Mouse (Mus musculus): ENCODE measurements around the gene Ppib. TPM values are rescaled to one million over a fixed set of nuclear protein-coding genes. Genes with fewer than 3 reads are reported as not detected.

The Ppib gene
- total RNA-seq, 4 experiments from 2014 or later, result 147 to 175 (median 159) TPM

Other genes with a start within 250 kb of the Ppib start
- gene Zfp609, start 232.7 kb upstream of the Ppib start, total RNA-seq (2022), result 10 to 100 TPM; 47.1 to 51.9 (median 49.0) TPM
- under 1 TPM in 3 of 4 experiments, not detected in 1; 0.23 to 0.44 (median 0.25) TPM for gene Pclaf, start 170.0 kb upstream of the Ppib start, total RNA-seq (2022)
- gene Trip4, start 151.4 kb upstream of the Ppib start, total RNA-seq (2022), result 10 to 100 TPM; 34.1 to 37.8 (median 36.4) TPM
- gene Csnk1g1, start 151.3 kb upstream of the Ppib start, total RNA-seq (2022), result 10 to 100 TPM; 33.0 to 48.1 (median 44.8) TPM
- gene Snx22, start 9.5 kb downstream of the Ppib start, total RNA-seq (2022), result 1 to 10 TPM; 4.3 to 6.0 (median 5.2) TPM
- gene Snx1, start 66.4 kb downstream of the Ppib start, total RNA-seq (2022), result 10 to 100 TPM; 76.2 to 82.1 (median 79.1) TPM
- gene Ciao2a, start 66.4 kb downstream of the Ppib start, total RNA-seq (2022), result 10 to 100 TPM; 25.7 to 26.7 (median 26.5) TPM
- 1 to 10 TPM; 1.4 to 2.5 (median 1.6) TPM for gene Dapk2, start 98.0 kb downstream of the Ppib start, total RNA-seq (2022)

Data from left cerebral cortex, adult 8-10 months (tissue).